Mouse (Mus musculus) bone marrow macrophage, adult 2 months (primary cell): ENCODE measurements at regions not wholly inside any gene's neighbourhood (a gene's known extent, or its start where the extent isn't known, plus 50 kb on each side); places are given as distances from the start of the nearest gene placed in this dataset.

Source experiments
- CTCF ChIP-seq: IDR thresholded peaks from 2 replicates; pipeline ENCODE4 v1.5.1; 2012; ENCODE audit warnings: low read depth, mild to moderate bottlenecking, low read length, moderate library complexity
- POLR2A ChIP-seq: IDR thresholded peaks from 2 replicates; pipeline ENCODE4 v1.6.1; 2012; ENCODE audit warnings: mild to moderate bottlenecking, low read depth, low read length, borderline replicate concordance

DNA sequence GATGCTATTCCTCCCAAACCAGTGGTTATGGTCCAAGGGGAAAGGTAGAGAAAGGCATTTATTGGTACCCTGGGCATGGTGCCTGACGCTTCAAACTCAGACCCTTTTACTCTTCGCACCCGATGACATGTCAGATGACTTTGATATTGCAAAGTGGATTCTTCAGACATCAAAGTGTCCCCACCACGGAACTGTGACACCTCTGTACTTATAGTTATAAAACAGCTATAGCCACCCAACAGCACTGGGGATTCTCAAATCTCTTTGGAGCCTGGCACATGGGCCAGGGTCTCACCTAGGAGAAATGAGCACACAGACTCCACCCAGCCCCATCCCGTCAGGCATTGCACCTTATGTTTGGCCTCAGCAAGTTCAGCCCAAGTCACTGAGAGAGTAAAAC lies 329.3 kb upstream of the 3110018I06Rik start:
- TF ChIP-seq CTCF (no peak), POLR2A (no peak)
